Mouse (Mus musculus) T-helper 1 cell (primary cell): ENCODE measurements around the gene Grk5.
"Not testable (repeated sequence)": the region's sequence is repeated elsewhere in the genome, so short reads cannot be mapped to it uniquely, and the experiment has no call there.

ENCODE experiments used
- in situ Hi-C: fragments of 300-600 bp; cut with MboI, MseI; formaldehyde crosslinking; loops from one replicate; pipeline ENCODE4 v1.15.1; 2025; ENCODE audit warnings: high pct_unique_total_duplicates

Gene Grk5

DNA sequence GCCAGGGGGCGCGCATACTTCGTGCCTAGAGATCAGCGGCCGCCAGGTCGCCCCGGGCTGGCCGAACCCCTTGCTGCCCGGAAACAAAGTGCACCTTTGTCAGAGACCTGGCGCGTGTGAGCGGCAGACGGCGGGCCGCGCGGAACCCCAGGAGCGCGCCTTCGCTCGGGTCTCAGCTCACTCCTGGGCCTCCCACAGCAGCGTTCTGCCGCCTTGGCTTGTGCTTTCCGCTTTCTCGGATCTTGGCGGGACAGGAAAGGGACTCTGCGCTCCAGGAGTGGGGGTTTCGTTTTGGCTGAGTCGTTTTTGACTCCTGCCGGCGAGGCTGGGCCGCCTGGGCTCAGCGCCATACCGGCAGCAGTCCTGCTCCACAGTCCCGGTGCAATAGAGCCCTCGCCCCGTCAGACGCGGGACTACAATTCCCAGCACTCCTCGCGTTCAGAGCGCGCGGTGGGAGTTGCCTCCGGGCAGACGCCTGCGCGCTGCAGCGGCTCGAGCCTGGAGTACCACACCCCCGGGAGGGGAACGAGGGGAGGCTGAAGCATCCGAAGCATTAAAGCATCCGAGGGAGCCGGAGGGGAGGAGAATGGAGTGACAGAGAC lies at the start of gene Grk5:
Gene Grk5, plus strand, starts transcription at position 36 of the 602 bp plus-strand sequence.
- in situ Hi-C loops = loop anchor here (5.0 kb wide), 1 partner anchor 197 kb away; no protein-coding TSS in a partner anchor

DNA sequence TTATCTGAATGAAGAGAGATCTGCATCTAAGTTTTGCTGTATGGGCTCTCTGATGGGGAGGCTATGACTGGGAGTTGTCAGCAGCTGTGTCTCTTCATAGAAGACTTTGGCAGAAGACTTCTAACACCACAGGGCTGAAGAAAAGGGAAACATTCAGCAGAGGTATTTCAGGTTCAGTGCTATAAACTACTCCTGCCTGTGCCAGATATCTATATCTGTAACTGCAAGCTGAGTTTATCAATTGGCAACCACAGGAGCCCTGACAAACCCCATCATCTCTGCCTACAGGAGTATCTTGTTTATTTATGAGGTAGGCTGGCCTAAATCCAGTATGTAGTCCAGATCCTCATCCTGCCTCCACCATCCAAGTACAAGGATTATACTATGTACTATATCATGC lies 46.2 kb upstream of the Grk5 start:
- in situ Hi-C loops = loop anchor here (5.0 kb wide), 1 partner anchor 244 kb away; no protein-coding TSS in a partner anchor

GRCm38 (mm10) chr19:60845731-60846130 lies 43.8 kb upstream of the Grk5 start:
- in situ Hi-C loops = no loop called here

- in situ Hi-C loops = no loop called here
These were observed 28.5 kb upstream of the Grk5 start, which contains the start of gene Sfxn4 for GRCm38 (mm10) chr19:60860868-60861700. Gene Sfxn4, minus strand, starts transcription at chr19:60861479.

DNA sequence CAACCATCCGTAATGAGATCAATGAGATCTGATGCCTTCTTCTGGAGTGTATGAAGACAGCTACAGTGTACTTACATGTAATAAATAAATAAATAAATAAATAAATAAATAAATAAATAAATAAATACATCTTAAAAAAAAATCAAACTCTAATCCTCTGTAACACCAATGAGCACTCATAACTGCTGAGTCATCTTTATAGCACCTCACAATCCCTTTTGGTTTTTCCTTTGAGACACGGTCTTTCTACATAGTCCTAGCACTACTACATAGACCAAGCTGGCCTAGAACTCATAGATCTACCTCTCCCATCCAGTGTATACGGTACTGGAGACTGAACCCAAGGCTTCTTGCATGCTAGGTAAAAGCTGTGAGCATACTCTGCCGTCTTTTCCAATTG lies 23.4 kb upstream of the Grk5 start:
- in situ Hi-C loops = not testable (repeated sequence)

DNA sequence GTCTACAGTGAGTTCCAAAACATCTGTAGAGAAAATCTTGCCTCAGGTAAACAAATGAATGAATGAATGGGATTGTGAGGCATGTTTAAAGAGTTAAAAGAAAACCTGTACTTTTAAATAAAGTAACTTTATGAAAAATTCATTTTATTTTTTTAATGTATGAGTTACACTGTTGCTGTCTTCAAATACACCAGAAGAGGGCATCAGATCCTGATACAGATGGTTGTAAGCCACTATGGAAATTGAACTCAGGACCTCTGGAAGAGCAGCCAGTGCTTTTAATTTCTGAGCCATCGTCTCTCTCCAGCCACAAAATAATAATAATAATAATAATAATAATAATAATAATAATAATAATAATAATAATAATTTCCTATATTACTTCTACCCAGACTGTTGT lies 19.1 kb upstream of the Grk5 start:
- in situ Hi-C loops = loop anchor here (5.0 kb wide), 1 partner anchor 357 kb away; the partner anchor contains the start of gene Csf2ra

DNA sequence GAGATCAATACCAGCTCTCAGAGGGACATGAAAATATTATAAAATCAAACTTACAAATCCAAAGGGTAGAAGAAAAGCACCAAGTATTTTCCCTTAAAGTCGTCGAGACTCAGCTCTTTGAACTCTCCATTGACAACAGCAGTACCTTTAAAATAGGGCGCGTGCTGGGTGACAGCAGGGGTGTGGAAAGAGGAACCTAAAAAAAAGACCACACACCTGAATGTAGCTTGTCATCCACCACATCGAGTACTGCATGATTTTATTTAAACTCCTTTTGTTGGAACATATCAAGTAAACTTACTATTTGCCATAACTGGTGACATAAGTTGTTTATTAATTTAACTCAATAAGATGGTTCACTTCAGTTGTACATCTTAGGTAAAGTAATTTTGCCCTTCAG lies 18.2 kb upstream of the Grk5 start:
- in situ Hi-C loops = loop anchor here (5.0 kb wide), 1 partner anchor 356 kb away; the partner anchor contains the start of gene Csf2ra

DNA sequence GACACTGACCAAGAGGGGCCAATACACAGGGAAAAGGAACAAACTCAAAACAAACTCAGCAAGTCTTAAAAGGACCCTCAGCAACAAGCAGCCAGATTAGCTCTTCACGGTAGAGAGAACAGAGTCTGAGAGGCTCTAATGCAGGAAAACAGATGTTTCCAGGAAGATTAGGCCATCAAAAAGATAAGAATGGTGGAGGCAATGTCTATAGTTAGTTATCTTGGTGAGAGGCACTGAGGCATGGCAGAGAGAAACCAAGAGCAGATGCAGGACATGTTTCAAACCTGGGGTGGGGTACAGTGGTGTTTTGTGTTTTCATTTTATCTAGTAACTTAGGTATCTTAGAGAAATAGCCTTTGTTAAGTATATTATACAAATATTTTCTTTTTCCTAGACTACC lies 17.3 kb upstream of the Grk5 start:
- in situ Hi-C loops = loop anchor here (5.0 kb wide), 1 partner anchor 355 kb away; the partner anchor contains the start of gene Csf2ra

- in situ Hi-C loops = loop anchor here (5.0 kb wide), 1 partner anchor 354 kb away; the partner anchor contains the start of gene Csf2ra
These were observed 16.0 kb upstream of the Grk5 start for GRCm38 (mm10) chr19:60873501-60873900.

- in situ Hi-C loops = loop anchor here (5.0 kb wide), 1 partner anchor 353 kb away; the partner anchor contains the start of gene Csf2ra
These were observed 15.4 kb upstream of the Grk5 start, which contains the start of gene Prdx3 for GRCm38 (mm10) chr19:60874064-60874694. Gene Prdx3, minus strand, starts transcription at chr19:60874556.

GRCm38 (mm10) chr19:60883129-60883528 lies 6.4 kb upstream of the Grk5 start:
- in situ Hi-C loops = no loop called here

DNA sequence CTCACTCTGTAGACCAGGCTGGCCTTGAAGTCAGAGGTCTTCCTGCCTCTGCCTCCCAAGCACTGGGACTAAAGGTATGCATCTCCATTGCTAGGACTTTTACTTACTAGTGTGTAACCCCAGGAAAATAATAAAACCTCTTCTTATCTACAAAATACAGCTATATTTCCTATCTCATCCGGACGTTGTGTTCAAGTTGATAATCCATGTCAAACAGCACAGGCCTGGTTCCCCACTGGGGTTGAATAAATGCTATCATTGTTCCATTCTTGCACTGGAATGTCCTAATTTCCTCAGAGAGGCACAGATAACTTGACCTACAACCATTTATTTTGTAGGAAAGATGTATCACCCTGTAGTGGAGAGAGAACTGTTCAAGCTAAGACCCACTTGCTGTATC lies 1.9 kb upstream of the Grk5 start:
- in situ Hi-C loops = loop anchor here (5.0 kb wide), 1 partner anchor 200 kb away; no protein-coding TSS in a partner anchor

GRCm38 (mm10) chr19:60889101-60889713 lies 342 bp upstream of the Grk5 start:
- in situ Hi-C loops = loop anchor here (5.0 kb wide), 1 partner anchor 198 kb away; no protein-coding TSS in a partner anchor

- in situ Hi-C loops = no loop called here
These were observed 1.0 kb downstream of the Grk5 start for GRCm38 (mm10) chr19:60890391-60891122.

DNA sequence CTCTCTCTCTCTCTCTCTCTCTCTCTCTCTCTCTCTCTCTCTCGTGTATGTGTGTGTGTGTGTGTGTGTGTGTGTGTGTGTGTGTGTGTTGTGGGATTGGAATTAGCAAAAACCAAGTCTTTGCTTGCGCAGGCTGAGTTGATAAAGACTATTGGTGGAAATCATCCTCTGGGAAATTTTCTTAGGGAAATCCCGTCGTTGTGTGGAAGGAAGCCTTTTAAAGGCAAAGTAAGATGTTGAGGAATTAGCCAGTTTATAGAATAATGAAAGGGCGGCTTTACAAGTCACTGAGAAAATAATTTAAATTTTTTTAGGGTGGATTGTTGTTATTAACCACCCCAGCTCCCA lies 1.5 kb downstream of the Grk5 start:
- in situ Hi-C loops = no loop called here

DNA sequence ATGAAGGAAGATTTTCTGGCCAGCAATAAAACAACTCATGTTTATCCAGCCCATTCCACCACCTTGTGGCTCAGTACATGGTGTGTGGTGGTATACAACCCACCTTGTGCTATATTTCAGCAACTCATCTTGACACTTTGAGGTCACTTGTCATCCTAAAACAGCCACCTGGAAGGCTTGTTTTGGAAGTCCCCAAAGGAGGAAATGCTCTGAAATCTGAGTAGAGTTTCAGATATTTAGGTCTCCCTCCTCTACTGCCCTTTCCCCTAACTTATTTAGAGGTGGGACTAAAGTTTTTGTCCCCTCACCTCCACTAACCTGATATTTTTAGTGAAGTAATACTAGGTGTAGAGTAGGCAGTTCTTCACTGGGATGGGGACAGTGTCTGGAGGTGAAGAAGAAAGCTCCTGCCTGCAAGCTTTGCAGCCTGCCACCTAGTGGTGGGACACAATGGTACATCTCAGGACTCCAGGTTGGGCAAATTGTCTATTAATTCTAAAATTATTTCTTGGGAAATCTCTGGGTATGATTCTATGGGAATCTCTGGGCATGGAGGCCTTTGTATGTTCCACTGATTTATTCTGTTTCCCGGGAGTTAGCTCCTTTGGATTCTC lies 2.5 kb downstream of the Grk5 start:
- in situ Hi-C loops = no loop called here

- in situ Hi-C loops = no loop called here
These were observed 5.8 kb downstream of the Grk5 start for GRCm38 (mm10) chr19:60895251-60895880.

DNA sequence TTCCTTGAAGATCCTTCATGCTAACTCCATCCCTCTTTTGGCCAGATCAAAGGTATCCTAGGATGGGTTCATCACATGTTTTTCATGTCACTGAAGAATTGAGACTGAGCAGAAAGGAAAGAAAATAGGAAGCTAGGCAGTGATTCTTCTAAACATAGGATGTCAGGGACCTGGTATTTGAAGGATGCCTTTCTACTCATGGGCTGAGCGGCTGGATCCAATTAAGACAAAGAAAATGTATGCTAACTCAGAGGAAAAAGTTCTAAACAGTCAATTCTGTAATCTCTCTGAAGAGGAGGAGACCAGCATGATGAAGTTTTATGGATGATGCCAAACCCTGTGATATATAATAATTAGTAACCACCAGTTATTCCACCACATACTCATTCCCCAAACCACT lies 13.6 kb downstream of the Grk5 start:
- in situ Hi-C loops = no loop called here

DNA sequence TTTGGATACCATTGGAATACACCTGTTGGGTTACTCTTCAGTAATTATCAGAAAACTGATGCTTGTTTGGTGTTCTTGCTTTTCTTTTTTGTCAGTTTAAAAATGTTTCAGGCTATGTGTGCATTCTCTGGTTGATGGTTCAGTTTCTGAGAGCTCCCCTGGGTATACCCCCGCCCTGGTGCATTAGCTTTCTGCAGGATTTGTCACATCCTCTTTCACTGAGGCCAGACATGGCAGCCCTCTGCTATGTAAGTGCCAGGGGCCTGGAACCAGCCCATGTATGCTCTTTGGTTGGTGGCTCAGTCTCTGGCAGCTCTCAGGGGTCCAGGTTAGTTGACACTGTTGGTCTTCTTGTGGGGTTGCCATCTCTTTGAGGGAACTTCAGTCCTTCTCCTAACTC lies 14.4 kb downstream of the Grk5 start:
- in situ Hi-C loops = no loop called here

GRCm38 (mm10) chr19:60905477-60905876 lies 15.9 kb downstream of the Grk5 start:
- in situ Hi-C loops = no loop called here
